Mouse (Mus musculus) cerebellum, adult 2 months (tissue): ENCODE results near the gene Klhl9. TPM values are rescaled to one million over a fixed set of nuclear protein-coding genes. Genes with fewer than 3 reads are reported as not detected.

Experiments
- DNase-seq, 2 experiments: peaks; one replicate each; pipeline ENCODE4 v3.0.0; 2021
- H3K27ac ChIP-seq: fragments of 200-500 bp; 2 replicates; pipeline ENCODE4 v1.5.1; 2012; ENCODE audit warnings: low read length, control low read depth, inconsistent platforms; ENCODE audit not compliant: insufficient read depth
- H3K27me3 ChIP-seq: fragments of 200-500 bp; 2 replicates; pipeline ENCODE4 v1.6.1; 2012; ENCODE audit warnings: inconsistent platforms, mild to moderate bottlenecking, low read length, moderate library complexity; ENCODE audit not compliant: control insufficient read depth, insufficient read depth
- H3K4me1 ChIP-seq: fragments of 200-500 bp; 2 replicates; pipeline ENCODE4 v1.6.1; 2011; ENCODE audit warnings: low read length; ENCODE audit not compliant: control insufficient read depth, insufficient read depth
- H3K4me3 ChIP-seq: fragments of 200-500 bp; replicated peaks from 2 replicates; pipeline ENCODE3; 2011; ENCODE audit warnings: mild to moderate bottlenecking, low read depth, low read length, control low read depth; ENCODE audit not compliant: insufficient read depth
- CTCF ChIP-seq: fragments of 200-500 bp; IDR thresholded peaks from 2 replicates; pipeline ENCODE4 v1.5.1; 2011; ENCODE audit warnings: low read depth, mild to moderate bottlenecking, control low read depth, low read length, moderate library complexity, borderline replicate concordance; ENCODE audit not compliant: insufficient read depth
- POLR2A ChIP-seq: fragments of 200-500 bp; IDR thresholded peaks from 2 replicates; pipeline ENCODE4 v1.6.1; 2011; ENCODE audit warnings: low read length, control low read depth, borderline replicate concordance; ENCODE audit not compliant: insufficient read depth
- WGBS: fragments of 180-500 bp; shearing (Covaris S2); methylation state at CpG from one replicate; pipeline ENCODE4 v1.1.7; 2018; 5-methylcytosine and 5-hydroxymethylcytosine counted together
- polyA plus RNA-seq: library from polyadenylated mRNA; depleted of rRNA; stranded (reverse); fragments of >200 nt; gene quantifications from 2 replicates; pipeline ENCODE4 v1.2.3, GENCODE M21; 2012

The Klhl9 gene
- polyA plus RNA-seq, 1 experiment = 43.6 TPM

- TF ChIP-seq POLR2A (no peak), CTCF (no peak)
- 75% methylated on average over 6 of the region's 6 CpGs for WGBS
- Histone ChIP-seq H3K4me3 (no peak overlapping the region), H3K27me3 (no peaks in the 10 kb centered on the region), H3K4me1 (no peaks in the 10 kb centered on the region), H3K27ac (no peak overlapping the region)
- DNase-seq = no peak
Observed at GRCm38 (mm10) chr4:88697108-88697507, 25.2 kb downstream of the Klhl9 start.

DNA sequence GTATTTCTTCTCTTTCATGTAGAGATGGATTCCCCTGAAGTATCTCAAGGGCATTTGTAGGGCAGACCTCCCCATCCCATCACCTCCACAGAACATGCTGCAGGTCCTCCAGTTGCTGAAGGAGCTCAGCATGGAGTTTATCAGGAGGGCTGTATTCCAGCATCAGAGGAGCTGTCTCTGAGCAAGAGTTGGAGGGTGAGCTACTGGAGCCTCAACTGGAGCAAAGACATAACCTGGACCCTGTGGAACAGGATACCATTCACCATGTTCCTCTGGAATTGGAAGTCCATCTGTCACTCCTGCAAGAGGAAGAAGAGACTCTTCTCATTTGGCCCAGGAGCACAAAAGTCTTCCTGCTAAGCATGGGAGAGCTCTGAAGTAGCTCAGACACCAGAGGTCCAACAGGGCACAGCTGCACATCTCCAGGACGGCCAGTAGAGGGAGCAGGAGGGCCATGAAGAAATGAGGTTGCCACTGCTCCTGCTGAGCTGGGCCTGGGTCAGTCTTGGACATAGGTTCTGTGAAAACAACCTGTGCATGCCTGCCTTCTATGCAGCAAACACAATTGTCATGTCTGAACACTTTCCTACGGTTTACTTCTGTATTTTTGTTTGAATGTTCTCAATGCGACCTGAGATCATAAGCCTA is 25.9 kb downstream of the Klhl9 start:
- no peak overlapping the region for H3K4me3 ChIP-seq
- no peaks in the 10 kb centered on the region for H3K27me3 ChIP-seq
- no peak overlapping the region for H3K27ac ChIP-seq
- H3K4me1 ChIP-seq = no peaks in the 10 kb centered on the region
- 36% methylated on average over 3 of the region's 3 CpGs for WGBS
- DNase-seq = peak; percentile 71 to 73
- TF ChIP-seq CTCF (peak; percentile 99), POLR2A (no peak)

- 88% methylated on average over 2 of the region's 2 CpGs for WGBS
Observed at GRCm38 (mm10) chr4:88693392-88693791, 28.9 kb downstream of the Klhl9 start.

GRCm38 (mm10) chr4:88692537-88692936 is 29.7 kb downstream of the Klhl9 start:
- no peaks in the 10 kb centered on the region; the same call in 1 of the 2 replicates for H3K27me3 ChIP-seq
- 96% methylated on average over 1 of the region's 1 CpGs for WGBS
- DNase-seq = no peak
- no peaks in the 10 kb centered on the region for H3K4me1 ChIP-seq
- H3K27ac ChIP-seq = no peak overlapping the region
- no peak overlapping the region for H3K4me3 ChIP-seq
- no peak for TF ChIP-seq POLR2A
- TF ChIP-seq CTCF = no peak

More at GRCm38 (mm10) chr4:88693392-88693791, 28.9 kb downstream of the Klhl9 start:
- no peaks in the 10 kb centered on the region for H3K4me1 ChIP-seq
- H3K27ac ChIP-seq = no peak overlapping the region
- H3K4me3 ChIP-seq = no peak overlapping the region
- TF ChIP-seq CTCF = no peak
- TF ChIP-seq POLR2A = no peak
- DNase-seq = no peak
- H3K27me3 ChIP-seq = no peaks in the 10 kb centered on the region; the same call in 1 of the 2 replicates

GRCm38 (mm10) chr4:88691259-88691658 is 31.0 kb downstream of the Klhl9 start, which contains the start of gene Ifnab:
Gene Ifnab (minus strand): TSS chr4:88691359.
- no peak within 1 kb of the TSS for H3K4me3 ChIP-seq
- H3K27me3 ChIP-seq = no peaks in the 10 kb centered on the region; the same call in 1 of the 2 replicates
- no peak within 1 kb of the TSS for H3K27ac ChIP-seq
- H3K4me1 ChIP-seq = no peaks in the 10 kb centered on the region
- 73% methylated on average over 2 of the region's 2 CpGs for WGBS
- TF ChIP-seq CTCF (no peak), POLR2A (no peak)
- no peak for DNase-seq

DNA sequence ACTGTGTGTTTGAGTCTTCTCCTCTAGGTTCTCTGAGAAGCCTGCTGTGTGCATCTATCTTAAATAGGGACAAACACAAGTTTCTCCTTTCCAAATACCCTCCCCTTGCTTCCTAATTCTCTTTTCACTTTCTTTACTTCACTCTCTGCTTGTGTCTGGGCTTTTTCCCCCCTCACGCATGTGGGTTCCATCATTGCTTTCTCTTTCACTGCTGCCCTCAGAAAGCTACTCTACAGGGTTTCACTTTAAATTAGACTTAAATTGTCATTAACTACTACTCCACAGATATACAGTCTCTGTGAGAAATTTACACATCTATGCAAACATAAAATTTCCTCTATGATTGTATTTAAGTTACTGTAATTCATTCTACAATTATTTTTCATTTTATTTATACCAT is 38.5 kb downstream of the Klhl9 start, which contains the start of gene Ifna2:
TSS of gene Ifna2 (minus strand) at position 101 of the 400 bp plus-strand sequence.
- Histone ChIP-seq H3K4me1 (no peaks in the 10 kb centered on the region), H3K27me3 (no peaks in the 10 kb centered on the region), H3K27ac (no peak within 1 kb of the TSS), H3K4me3 (no peak within 1 kb of the TSS)
- WGBS = 100% methylated on average over 1 of the region's 1 CpGs
- TF ChIP-seq CTCF (no peak), POLR2A (no peak)
- no peak for DNase-seq

GRCm38 (mm10) chr4:88681353-88681752 is 40.9 kb downstream of the Klhl9 start:
- TF ChIP-seq POLR2A (no peak), CTCF (no peak)
- Histone ChIP-seq H3K27me3 (no peaks in the 10 kb centered on the region), H3K27ac (no peak overlapping the region), H3K4me1 (no peaks in the 10 kb centered on the region), H3K4me3 (no peak overlapping the region)
- 54% methylated on average over 3 of the region's 3 CpGs for WGBS
- no peak for DNase-seq

DNA sequence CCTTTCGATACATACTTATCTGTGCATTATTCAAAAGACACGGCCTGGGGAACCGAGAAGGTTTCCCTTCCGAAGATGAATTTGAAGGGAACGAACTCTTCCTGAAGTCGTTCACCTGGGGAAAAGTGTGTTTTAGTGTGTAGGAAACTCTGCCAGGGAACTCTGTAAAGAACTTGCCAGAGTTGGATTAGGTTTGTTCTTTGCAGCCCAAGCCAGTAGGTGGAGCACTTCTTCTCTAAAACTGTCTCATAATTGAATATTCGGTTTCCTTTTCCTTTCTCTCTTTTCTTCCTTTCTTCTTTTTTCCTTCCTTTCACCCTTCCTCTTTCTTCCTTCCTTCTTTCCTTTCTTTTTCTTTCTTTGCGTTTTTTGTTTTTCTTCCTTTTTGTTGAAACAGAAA is 41.9 kb downstream of the Klhl9 start:
- Histone ChIP-seq H3K4me3 (no peak overlapping the region), H3K4me1 (no peaks in the 10 kb centered on the region), H3K27me3 (no peaks in the 10 kb centered on the region), H3K27ac (no peak overlapping the region)
- WGBS = 54% methylated on average over 8 of the region's 8 CpGs
- peak; percentile 16; the same call in 1 of the 2 replicates for TF ChIP-seq CTCF
- TF ChIP-seq POLR2A = no peak
- no peak for DNase-seq
